Mouse (Mus musculus) urinary bladder, postnatal 14 days (tissue): ENCODE data around the gene Myo6.
A peak's percentile ranks its signal among the peaks of the same experiment; 100 is the strongest.

ENCODE experiments used
- DNase-seq: peaks from one replicate; pipeline ENCODE4 v3.0.0; 2021; ENCODE audit warnings: low spot score

Gene Myo6

GRCm38 (mm10) chr9:80237184-80237799, 72.5 kb downstream of the Myo6 start:
- DNase-seq, result no peak

- DNase-seq, result no peak
Observed at GRCm38 (mm10) chr9:80241719-80242118, 76.9 kb downstream of the Myo6 start.

GRCm38 (mm10) chr9:80252146-80252545, 87.3 kb downstream of the Myo6 start:
- DNase-seq, result no peak

- DNase-seq, result no peak
Observed at GRCm38 (mm10) chr9:80253241-80253640, 88.4 kb downstream of the Myo6 start.

GRCm38 (mm10) chr9:80256561-80256960, 91.7 kb downstream of the Myo6 start:
- DNase-seq, result no peak

- DNase-seq, result peak; percentile 11
Observed at GRCm38 (mm10) chr9:80258396-80258795, 93.6 kb downstream of the Myo6 start.

GRCm38 (mm10) chr9:80260905-80261304, 96.1 kb downstream of the Myo6 start:
- DNase-seq, result no peak

- DNase-seq, result no peak
Observed at GRCm38 (mm10) chr9:80262367-80263026, 97.7 kb downstream of the Myo6 start.

- no peak for DNase-seq
Observed at GRCm38 (mm10) chr9:80266086-80266485, 101.3 kb downstream of the Myo6 start.

- no peak for DNase-seq
Observed at GRCm38 (mm10) chr9:80266507-80266906, 101.7 kb downstream of the Myo6 start.

- no peak for DNase-seq
Observed at GRCm38 (mm10) chr9:80269596-80269995, 104.8 kb downstream of the Myo6 start.

GRCm38 (mm10) chr9:80272951-80273350, 108.1 kb downstream of the Myo6 start:
- no peak for DNase-seq

GRCm38 (mm10) chr9:80275053-80275771, 110.4 kb downstream of the Myo6 start:
- no peak for DNase-seq

GRCm38 (mm10) chr9:80275772-80276134, 110.9 kb downstream of the Myo6 start:
- DNase-seq, result no peak

- no peak for DNase-seq
Observed at GRCm38 (mm10) chr9:80277157-80277556, 112.3 kb downstream of the Myo6 start.

- no peak for DNase-seq
Observed at GRCm38 (mm10) chr9:80277770-80278169, 112.9 kb downstream of the Myo6 start.

- no peak for DNase-seq
Observed at GRCm38 (mm10) chr9:80280724-80281123, 115.9 kb downstream of the Myo6 start.

- DNase-seq, result no peak
Observed at GRCm38 (mm10) chr9:80282426-80282825, 117.6 kb downstream of the Myo6 start.

GRCm38 (mm10) chr9:80284539-80285174, 119.8 kb downstream of the Myo6 start:
- DNase-seq, result no peak

GRCm38 (mm10) chr9:80286845-80287244, 122.0 kb downstream of the Myo6 start:
- no peak for DNase-seq

- DNase-seq, result no peak
Observed at GRCm38 (mm10) chr9:80293056-80293584, 128.3 kb downstream of the Myo6 start.

- DNase-seq, result no peak
Observed at GRCm38 (mm10) chr9:80296086-80296485, 131.3 kb downstream of the Myo6 start.

GRCm38 (mm10) chr9:80299031-80299430, 134.2 kb downstream of the Myo6 start:
- no peak for DNase-seq
